Mouse (Mus musculus) midbrain, embryonic 11.5 days (tissue): ENCODE measurements at regions not wholly inside any gene's neighbourhood (a gene's known extent, or its start where the extent isn't known, plus 50 kb on each side); places are given as distances from the start of the nearest gene placed in this dataset.

Experiments
- ATAC-seq: fragments of 200-750 bp; cut with Nextera tagmentation; 2 replicates; pipeline ENCODE4 v1.8.0; 2017; ENCODE audit warnings: moderate TSS enrichment, moderate library complexity; ENCODE audit not compliant: low FRiP score
- DNase-seq: peaks from one replicate; pipeline ENCODE4 v3.0.0; 2015; ENCODE audit warnings: low spot score; ENCODE audit errors: missing footprints
- H3K27ac ChIP-seq: fragments of 300-500 bp; sonication (generic); 2 replicates; pipeline ENCODE4 v1.5.1; 2014; ENCODE audit warnings: low read depth, low read length
- H3K27me3 ChIP-seq: fragments of 300-500 bp; sonication (generic); 2 replicates; pipeline ENCODE4 v1.6.1; 2014; ENCODE audit warnings: mild to moderate bottlenecking, low read length, moderate library complexity, mixed read lengths; ENCODE audit not compliant: control insufficient read depth, insufficient read depth
- H3K36me3 ChIP-seq: fragments of 300-500 bp; sonication (generic); 2 replicates; pipeline ENCODE4 v1.6.1; 2014; ENCODE audit warnings: mild to moderate bottlenecking, low read length, moderate library complexity, mixed read lengths; ENCODE audit not compliant: control insufficient read depth, insufficient read depth
- H3K4me1 ChIP-seq: fragments of 300-500 bp; sonication (generic); 2 replicates; pipeline ENCODE4 v1.6.1; 2014; ENCODE audit warnings: low read length; ENCODE audit not compliant: control insufficient read depth, insufficient read depth
- H3K4me2 ChIP-seq: fragments of 300-500 bp; sonication (generic); 2 replicates; pipeline ENCODE4 v1.6.1; 2014; ENCODE audit warnings: mild to moderate bottlenecking, moderate library complexity
- H3K4me3 ChIP-seq: fragments of 300-500 bp; sonication (generic); 2 replicates; pipeline ENCODE4 v1.5.1; 2014; ENCODE audit warnings: low read depth, low read length
- H3K9ac ChIP-seq: fragments of 300-500 bp; sonication (generic); 2 replicates; pipeline ENCODE4 v1.6.1; 2014; ENCODE audit warnings: low read length
- H3K9me3 ChIP-seq: fragments of 300-500 bp; sonication (generic); 2 replicates; pipeline ENCODE4 v1.6.1; 2016; ENCODE audit warnings: low read length; ENCODE audit not compliant: control insufficient read depth
- WGBS: fragments of 180-500 bp; shearing (Covaris S2); extraction: QIAGEN DNeasy Blood & Tissue Kit; methylation state at CpG from one replicate; pipeline ENCODE4 v1.1.7; 2014; 5-methylcytosine and 5-hydroxymethylcytosine counted together

DNA sequence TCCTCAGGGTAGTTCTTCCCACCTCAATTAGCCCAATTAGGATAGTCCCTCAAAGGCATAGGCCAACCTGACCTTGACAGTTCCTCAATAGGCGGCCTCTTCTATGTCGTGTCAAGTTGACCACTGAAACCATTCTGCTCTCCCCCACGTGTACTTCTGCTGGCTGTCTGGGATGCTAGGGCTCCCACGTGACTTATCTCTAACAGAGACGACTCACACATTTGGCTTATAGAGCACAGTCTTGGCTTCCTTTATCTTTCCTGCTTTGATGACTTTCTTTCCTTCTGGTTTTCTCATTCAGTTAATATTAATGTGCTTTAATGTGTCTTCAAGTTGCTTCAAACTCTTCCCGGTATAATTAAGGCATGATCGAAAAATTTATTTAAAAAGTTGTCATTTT is 284.0 kb upstream of the Gm5148 start:
- no peak for ATAC-seq
- WGBS: 85% methylated on average over 7 of the region's 7 CpGs
- Histone ChIP-seq H3K9ac (no peak overlapping the region), H3K36me3 (no peaks in the 10 kb centered on the region), H3K27me3 (no peaks in the 10 kb centered on the region), H3K4me2 (no peak overlapping the region), H3K4me1 (no peaks in the 10 kb centered on the region), H3K27ac (no peak overlapping the region), H3K4me3 (no peak overlapping the region), H3K9me3 (no peaks in the 10 kb centered on the region)
- no peak for DNase-seq

DNA sequence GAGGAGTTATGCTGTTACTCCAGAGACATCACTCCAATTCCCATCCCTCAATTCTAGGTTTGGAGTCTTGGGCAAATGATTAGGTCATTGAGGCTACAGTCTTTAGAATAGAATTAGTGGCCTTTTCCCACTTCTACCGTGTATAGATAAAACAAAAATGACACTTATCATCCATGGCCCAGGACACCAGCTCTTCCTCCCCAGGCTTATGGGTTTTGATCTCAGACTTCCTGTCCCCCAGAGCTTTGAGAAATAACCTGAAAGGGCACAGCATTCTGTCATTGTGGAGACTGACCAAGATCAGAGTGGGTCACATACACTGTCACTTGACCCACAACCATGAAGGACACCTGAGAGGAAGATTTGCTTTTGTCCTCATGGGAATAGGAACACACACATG is 283.3 kb upstream of the Gm5148 start:
- Histone ChIP-seq H3K4me2 (no peak overlapping the region), H3K36me3 (no peaks in the 10 kb centered on the region), H3K27me3 (no peaks in the 10 kb centered on the region), H3K27ac (no peak overlapping the region), H3K9ac (no peak overlapping the region), H3K4me3 (no peak overlapping the region), H3K4me1 (no peaks in the 10 kb centered on the region), H3K9me3 (no peaks in the 10 kb centered on the region)
- DNase-seq (no peak), ATAC-seq (no peak)
- 92% methylated on average over 1 of the region's 1 CpGs for WGBS

GRCm38 (mm10) chr3:38002275-38002674 is 278.0 kb upstream of the Gm5148 start:
- no peak for DNase-seq

GRCm38 (mm10) chr3:37999779-38000178 is 275.5 kb upstream of the Gm5148 start:
- Histone ChIP-seq H3K4me1 (no peaks in the 10 kb centered on the region), H3K27me3 (peaks cover 3% of the 10 kb centered on the region; the same call in 1 of the 2 replicates), H3K4me3 (no peak overlapping the region), H3K4me2 (no peak overlapping the region), H3K27ac (no peak overlapping the region), H3K9ac (no peak overlapping the region), H3K9me3 (no peaks in the 10 kb centered on the region), H3K36me3 (no peaks in the 10 kb centered on the region)
- ATAC-seq: no peak
- WGBS: 94% methylated on average over 1 of the region's 1 CpGs
- no peak for DNase-seq

More at GRCm38 (mm10) chr3:38002275-38002674, 278.0 kb upstream of the Gm5148 start:
- H3K4me2 ChIP-seq: no peak overlapping the region
- no peak overlapping the region for H3K9ac ChIP-seq
- H3K27ac ChIP-seq: no peak overlapping the region
- H3K27me3 ChIP-seq: no peaks in the 10 kb centered on the region
- 93% methylated on average over 10 of the region's 10 CpGs for WGBS
- H3K36me3 ChIP-seq: no peaks in the 10 kb centered on the region
- H3K9me3 ChIP-seq: no peaks in the 10 kb centered on the region
- H3K4me1 ChIP-seq: no peaks in the 10 kb centered on the region
- ATAC-seq: no peak
- no peak overlapping the region for H3K4me3 ChIP-seq

- no peaks in the 10 kb centered on the region for H3K9me3 ChIP-seq
- H3K9ac ChIP-seq: no peak overlapping the region
- ATAC-seq (no peak), DNase-seq (no peak)
- H3K27ac ChIP-seq: no peak overlapping the region
- H3K4me2 ChIP-seq: no peak overlapping the region
- no peak overlapping the region for H3K4me3 ChIP-seq
- H3K36me3 ChIP-seq: no peaks in the 10 kb centered on the region
- no peaks in the 10 kb centered on the region for H3K4me1 ChIP-seq
- WGBS: 92% methylated on average over 3 of the region's 3 CpGs
- H3K27me3 ChIP-seq: peaks cover 5% of the 10 kb centered on the region; the same call in 1 of the 2 replicates
Measured at GRCm38 (mm10) chr3:37997998-37998397, 273.7 kb upstream of the Gm5148 start.

GRCm38 (mm10) chr3:37989992-37990391 is 265.7 kb upstream of the Gm5148 start:
- Histone ChIP-seq H3K4me1 (peaks cover 3% of the 10 kb centered on the region; the same call in 1 of the 2 replicates), H3K27me3 (peaks cover 43% of the 10 kb centered on the region), H3K4me3 (no peak overlapping the region), H3K4me2 (no peak overlapping the region), H3K9me3 (no peaks in the 10 kb centered on the region), H3K36me3 (no peaks in the 10 kb centered on the region), H3K9ac (no peak overlapping the region), H3K27ac (no peak overlapping the region)
- peak; percentile 62 for DNase-seq
- no peak for ATAC-seq
- WGBS: 92% methylated on average over 6 of the region's 6 CpGs

DNA sequence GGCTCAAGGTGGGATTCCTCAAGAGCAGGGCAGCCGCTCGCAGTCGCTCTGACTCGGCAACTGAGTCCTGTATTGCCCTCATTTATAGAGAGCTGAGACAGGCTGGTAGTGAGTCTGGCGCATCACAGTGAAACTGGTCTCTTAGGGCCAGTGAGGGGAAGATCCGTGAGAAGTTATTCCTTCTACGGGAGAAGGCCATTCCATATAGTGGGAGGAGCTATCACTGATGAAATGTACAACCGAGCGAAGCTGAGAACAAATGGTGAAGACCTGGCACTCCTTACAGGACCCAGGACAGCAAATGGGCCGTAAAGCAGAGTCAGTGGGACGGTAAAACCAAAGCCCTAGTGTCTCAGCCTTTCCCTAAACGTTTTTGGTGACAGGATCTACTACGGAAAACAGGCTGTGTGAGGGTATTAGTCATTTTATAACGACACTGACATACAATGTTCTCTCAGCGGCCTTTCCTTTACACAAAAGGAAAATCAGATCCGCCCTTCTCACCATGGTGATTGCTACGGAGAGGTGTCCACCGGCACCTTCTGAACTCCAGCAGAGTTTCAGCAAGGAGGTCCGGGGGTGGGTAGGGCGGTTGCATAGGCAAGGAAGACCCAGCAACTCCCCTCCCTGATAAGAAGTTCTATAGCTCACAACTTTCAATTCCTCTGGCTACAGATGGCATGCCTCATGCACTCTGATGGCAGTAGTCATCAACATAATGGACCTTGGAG is 263.6 kb upstream of the Gm5148 start:
- 77% methylated on average over 20 of the region's 20 CpGs for WGBS
- no peaks in the 10 kb centered on the region for H3K36me3 ChIP-seq
- H3K4me2 ChIP-seq: no peak overlapping the region
- H3K9me3 ChIP-seq: no peaks in the 10 kb centered on the region
- no peak overlapping the region for H3K9ac ChIP-seq
- H3K4me1 ChIP-seq: peaks cover 3% of the 10 kb centered on the region; the same call in 1 of the 2 replicates
- H3K27me3 ChIP-seq: peaks cover 55% of the 10 kb centered on the region
- H3K27ac ChIP-seq: no peak overlapping the region
- ATAC-seq (no peak), DNase-seq (peak; percentile 75)
- no peak overlapping the region for H3K4me3 ChIP-seq

GRCm38 (mm10) chr3:37987007-37987774 is 262.9 kb upstream of the Gm5148 start:
- Histone ChIP-seq H3K27me3 (peaks cover 54% of the 10 kb centered on the region), H3K4me3 (no peak overlapping the region), H3K27ac (no peak overlapping the region), H3K9me3 (no peaks in the 10 kb centered on the region), H3K9ac (no peak overlapping the region), H3K4me2 (no peak overlapping the region), H3K36me3 (no peaks in the 10 kb centered on the region), H3K4me1 (peaks cover 3% of the 10 kb centered on the region; the same call in 1 of the 2 replicates)
- peak; percentile 46; the same call in 1 of the 2 replicates for ATAC-seq
- peak; percentile 57 for DNase-seq
- 51% methylated on average over 14 of the region's 14 CpGs for WGBS

DNA sequence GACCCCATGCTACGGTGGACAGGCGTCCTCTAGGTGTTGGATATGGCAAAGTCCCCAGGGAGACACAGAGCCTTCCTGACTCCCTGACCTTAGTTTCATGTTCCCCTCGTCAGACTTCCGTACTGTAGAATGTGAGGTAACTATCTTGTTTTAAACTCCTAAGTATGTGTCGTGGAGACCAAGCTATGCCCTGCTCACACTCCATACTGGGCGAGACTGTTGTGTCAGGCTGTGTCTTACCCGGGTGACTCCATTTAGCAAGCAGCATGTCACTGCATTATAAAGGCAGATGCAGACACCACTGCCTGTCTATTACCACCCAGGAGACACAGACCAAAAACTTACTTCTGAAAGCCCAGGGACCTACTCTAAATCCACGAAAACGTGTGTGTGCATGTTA is 260.4 kb upstream of the Gm5148 start:
- H3K4me1 ChIP-seq: peaks cover 3% of the 10 kb centered on the region; the same call in 1 of the 2 replicates
- no peaks in the 10 kb centered on the region for H3K36me3 ChIP-seq
- peaks cover 54% of the 10 kb centered on the region for H3K27me3 ChIP-seq
- no peak overlapping the region for H3K9ac ChIP-seq
- ATAC-seq: no peak
- H3K9me3 ChIP-seq: no peaks in the 10 kb centered on the region
- WGBS: 88% methylated on average over 9 of the region's 9 CpGs
- peak; percentile 77 for DNase-seq
- H3K27ac ChIP-seq: no peak overlapping the region
- H3K4me3 ChIP-seq: no peak overlapping the region
- no peak overlapping the region for H3K4me2 ChIP-seq
